Mouse (Mus musculus) CH12.LX (cell line): ENCODE measurements around the gene Smtnl2. TPM values are rescaled to one million over a fixed set of nuclear protein-coding genes. Genes with fewer than 3 reads are reported as not detected.

ENCODE experiments used
- DNase-seq: peaks from one replicate; pipeline ENCODE4 v3.0.0-alpha.2; 2013; ENCODE audit errors: extremely low read depth
- H3K27ac ChIP-seq: 2 replicates; pipeline ENCODE4 v1.5.1; 2012; ENCODE audit warnings: low read depth, mild to moderate bottlenecking, control low read depth, moderate library complexity; ENCODE audit not compliant: insufficient read depth
- H3K27me3 ChIP-seq: replicated peaks from 2 replicates; pipeline ENCODE3; 2012; ENCODE audit warnings: inconsistent platforms
- H3K36me3 ChIP-seq, 2 experiments: replicated peaks in 1 of 2; 2 replicates each; pipeline versions ENCODE3 to v1.6.1; 2012; ENCODE audit warnings: inconsistent platforms in 1 of 2, low read length in 1 of 2, mild to moderate bottlenecking in 1 of 2, mixed read lengths in 1 of 2, moderate library complexity in 1 of 2; ENCODE audit not compliant: control insufficient read depth in 1 of 2, insufficient read depth in 1 of 2
- H3K4me1 ChIP-seq, 2 experiments: 2 replicates each; pipeline ENCODE4 v1.6.1; 2012; ENCODE audit warnings: inconsistent platforms in 1 of 2, moderate library complexity in 1 of 2; ENCODE audit not compliant: insufficient read depth in 2 of 2, control insufficient read depth in 1 of 2
- H3K4me2 ChIP-seq: 2 replicates; pipeline ENCODE4 v1.6.1; 2012; ENCODE audit warnings: low read depth, mild to moderate bottlenecking, control low read depth; ENCODE audit not compliant: poor library complexity, insufficient read depth, severe bottlenecking
- H3K4me3 ChIP-seq, 3 experiments: fragments of 150-350 bp in 1 of 3; sonication (generic) in 1 of 3; replicated peaks in 1 of 3; 2 replicates each; pipeline versions ENCODE3 to v1.5.1; 2011 to 2012; ENCODE audit warnings: low read depth in 2 of 3, low read length in 2 of 3, mild to moderate bottlenecking in 2 of 3, moderate library complexity in 2 of 3, control low read depth in 1 of 3, improper control_type of control experiment in 1 of 3, inconsistent platforms in 1 of 3, mixed read lengths in 1 of 3; ENCODE audit not compliant: poor library complexity in 1 of 3
- H3K79me2 ChIP-seq: replicated peaks from 2 replicates; pipeline ENCODE4 v1.6.1; 2012; ENCODE audit warnings: mild to moderate bottlenecking, moderate library complexity; ENCODE audit not compliant: control insufficient read depth, poor library complexity, insufficient read depth, severe bottlenecking; ENCODE audit errors: extremely low read depth
- H3K9ac ChIP-seq: 2 replicates; pipeline ENCODE4 v1.6.1; 2012; ENCODE audit warnings: low read depth, mild to moderate bottlenecking, control low read depth, moderate library complexity; ENCODE audit not compliant: insufficient read depth
- H3K9me3 ChIP-seq: replicated peaks from 2 replicates; pipeline ENCODE3; 2012; ENCODE audit warnings: low read length, inconsistent platforms, mixed read lengths
- BHLHE40 ChIP-seq: IDR thresholded peaks from 2 replicates; pipeline ENCODE4 v1.6.1; 2011; ENCODE audit warnings: mild to moderate bottlenecking, low read depth, low read length, improper control_type of control experiment
- CHD2 ChIP-seq: IDR thresholded peaks from 2 replicates; pipeline ENCODE4 v1.6.1; 2011; ENCODE audit warnings: low read length, improper control_type of control experiment
- CTCF ChIP-seq, 2 experiments: IDR thresholded peaks in 1 of 2; conservative IDR thresholded peaks in 1 of 2; 2 replicates each; pipeline ENCODE4 v1.5.1; 2011 to 2012; ENCODE audit warnings: low read depth in 2 of 2, low read length in 2 of 2, improper control_type of control experiment in 1 of 2, inconsistent platforms in 1 of 2, mild to moderate bottlenecking in 1 of 2, moderate library complexity in 1 of 2
- E2F4 ChIP-seq: IDR thresholded peaks from 2 replicates; pipeline ENCODE4 v1.6.1; 2011; ENCODE audit warnings: low read depth, low read length, improper control_type of control experiment; ENCODE audit not compliant: insufficient replicate concordance
- ELF1 ChIP-seq: IDR thresholded peaks from 2 replicates; pipeline ENCODE4 v1.6.1; 2014; ENCODE audit warnings: low read depth, mild to moderate bottlenecking, inconsistent platforms, low read length, improper control_type of control experiment
- EP300 ChIP-seq: IDR thresholded peaks from 2 replicates; pipeline ENCODE4 v1.6.1; 2011; ENCODE audit warnings: low read length, improper control_type of control experiment
- GABPA ChIP-seq: IDR thresholded peaks from 2 replicates; pipeline ENCODE4 v1.6.1; 2012; ENCODE audit warnings: low read depth, low read length, improper control_type of control experiment, inconsistent platforms; ENCODE audit not compliant: insufficient replicate concordance
- IRF4 ChIP-seq: IDR thresholded peaks from 2 replicates; pipeline ENCODE4 v1.6.1; 2014; ENCODE audit warnings: low read depth, mild to moderate bottlenecking, inconsistent platforms, low read length, improper control_type of control experiment
- JUND ChIP-seq: conservative IDR thresholded peaks from 2 replicates; pipeline ENCODE4 v1.6.1; 2011; ENCODE audit warnings: low read depth, low read length, improper control_type of control experiment
- KAT2A ChIP-seq: IDR thresholded peaks from 2 replicates; pipeline ENCODE4 v1.6.1; 2012; ENCODE audit warnings: low read length, improper control_type of control experiment, inconsistent platforms; ENCODE audit not compliant: insufficient replicate concordance
- MEF2A ChIP-seq: IDR thresholded peaks from 2 replicates; pipeline ENCODE4 v1.6.1; 2014; ENCODE audit warnings: low read depth, mild to moderate bottlenecking, inconsistent platforms, low read length, improper control_type of control experiment, borderline replicate concordance
- NELFE ChIP-seq: IDR thresholded peaks from 2 replicates; pipeline ENCODE4 v1.6.1; 2011; ENCODE audit warnings: low read depth, low read length, improper control_type of control experiment
- RAD21 ChIP-seq: IDR thresholded peaks from 2 replicates; pipeline ENCODE4 v1.6.1; 2011; ENCODE audit warnings: low read depth, mild to moderate bottlenecking, low read length, improper control_type of control experiment, moderate library complexity
- SIN3A ChIP-seq: IDR thresholded peaks from 2 replicates; pipeline ENCODE4 v1.6.1; 2012; ENCODE audit warnings: low read length, improper control_type of control experiment, inconsistent platforms
- SMC3 ChIP-seq: IDR thresholded peaks from 2 replicates; pipeline ENCODE4 v1.6.1; 2011; ENCODE audit warnings: low read depth, low read length, improper control_type of control experiment
- TBP ChIP-seq: conservative IDR thresholded peaks from 2 replicates; pipeline ENCODE4 v1.6.1; 2011; ENCODE audit warnings: low read depth, low read length, improper control_type of control experiment
- TCF12 ChIP-seq: IDR thresholded peaks from 2 replicates; pipeline ENCODE4 v1.6.1; 2014; ENCODE audit warnings: low read depth, mild to moderate bottlenecking, inconsistent platforms, low read length, improper control_type of control experiment
- USF1 ChIP-seq: IDR thresholded peaks from 2 replicates; pipeline ENCODE4 v1.6.1; 2014; ENCODE audit warnings: low read depth, mild to moderate bottlenecking, inconsistent platforms, low read length, improper control_type of control experiment
- ZC3H11A ChIP-seq: IDR thresholded peaks from 2 replicates; pipeline ENCODE4 v1.6.1; 2012; ENCODE audit warnings: low read depth, mild to moderate bottlenecking, inconsistent platforms, low read length, improper control_type of control experiment
- ZKSCAN1 ChIP-seq: IDR thresholded peaks from 2 replicates; pipeline ENCODE4 v1.6.1; 2012; ENCODE audit warnings: low read depth, inconsistent platforms, low read length, improper control_type of control experiment, borderline replicate concordance
- dilution Hi-C: fragments of 300-500 bp; cut with MboI; formaldehyde crosslinking; loops from 2 replicates; pipeline ENCODE4 v1.14.3; 2020; ENCODE audit warnings: low sequenced_read_pairs; ENCODE audit not compliant: extremely low pct_unique_long_range_greater_than_20kb, extremely low pct_ligation_motif_present
- in situ Hi-C: fragments of 300-500 bp; cut with MboI; formaldehyde crosslinking; loops from 3 replicates; pipeline ENCODE4 v1.14.3; 2019; ENCODE audit warnings: low sequenced_read_pairs, low pct_ligation_motif_present, low pct_unique_long_range_greater_than_20kb, mixed read lengths
- polyA plus RNA-seq: library from polyadenylated mRNA; unstranded; fragments of >175 nt; gene quantifications from 2 replicates; pipeline ENCODE4 v1.2.1, GENCODE M21; 2012; ENCODE audit warnings: low read depth; ENCODE audit not compliant: insufficient read length
- total RNA-seq, 2 experiments: library from RNA; depleted of rRNA; stranded (reverse); fragments of 300-350 nt in 1 of 2; fragments of >200 nt in 1 of 2; gene quantifications; 2 replicates each; pipeline ENCODE4 v1.2.3; 2012 to 2014

Smtnl2 gene
- total RNA-seq (2012; rRNA removed) (0.25 and 0.47 TPM in 2 replicates), total RNA-seq (2014; rRNA removed) (0.26 and 0.47 TPM in 2 replicates), polyA plus RNA-seq (0.10 TPM in 1 of 2 replicates, not detected in the other)

- H3K4me3 ChIP-seq: peak within 1 kb of the TSS in 2 of 3 experiments; percentile 20 to 45
- H3K36me3 ChIP-seq: no peaks in the 10 kb centered on the region
- no peaks in the 10 kb centered on the region for H3K79me2 ChIP-seq
- DNase-seq: peak; percentile 20
- TF ChIP-seq CHD2 (no peak), IRF4 (no peak), ZKSCAN1 (no peak), RAD21 (peak; percentile 29; the same call in 1 of the 2 replicates), E2F4 (no peak)
- no peak within 1 kb of the TSS for H3K27ac ChIP-seq
- in situ Hi-C loops (no loop called here), dilution Hi-C loops (no loop called here)
- H3K9ac ChIP-seq: no peak within 1 kb of the TSS
- peaks cover 91% of the 10 kb centered on the region for H3K27me3 ChIP-seq
- H3K9me3 ChIP-seq: peaks cover 3% of the 10 kb centered on the region
- H3K4me2 ChIP-seq: peak within 1 kb of the TSS; percentile 33
- H3K4me1 ChIP-seq: peaks cover 3 to 5% of the 10 kb centered on the region in 2 experiments; a peak in 3 of 4 replicates
Observed at GRCm38 (mm10) chr11:72411093-72411921, at the start of gene Smtnl2. TSS of gene Smtnl2 (minus strand) at chr11:72411713.

GRCm38 (mm10) chr11:72458502-72458901 lies 47.0 kb upstream of the Smtnl2 start:
- peaks cover 0 to 2% of the 10 kb centered on the region in 2 experiments for H3K36me3 ChIP-seq
- no peak overlapping the region for H3K4me2 ChIP-seq
- no peaks in the 10 kb centered on the region for H3K79me2 ChIP-seq
- in situ Hi-C loops: loop anchor here (5.0 kb wide), 1 partner anchor 79 kb away; no protein-coding TSS in a partner anchor
- peaks cover 13 to 44% of the 10 kb centered on the region in 2 experiments for H3K4me1 ChIP-seq
- dilution Hi-C loops: no loop called here
- TF ChIP-seq TBP (no peak), CTCF (conservative IDR thresholded peaks at IDR 0.05 in 1 of 2, IDR thresholded peaks at IDR 0.05 in 1 of 2; ENCODE audit: low read depth in 2 of 2, low read length in 2 of 2) (no peak), MEF2A (no peak), RAD21 (no peak), SIN3A (no peak), EP300 (no peak), BHLHE40 (no peak), GABPA (no peak), ZC3H11A (no peak), TCF12 (no peak), SMC3 (no peak), USF1 (no peak), JUND (no peak), NELFE (no peak), ELF1 (no peak), KAT2A (no peak)
- H3K4me3 ChIP-seq: no peak overlapping the region
- H3K27me3 ChIP-seq: no peaks in the 10 kb centered on the region
- no peak for DNase-seq
- no peaks in the 10 kb centered on the region for H3K9me3 ChIP-seq
- H3K27ac ChIP-seq: no peak overlapping the region
- no peak overlapping the region for H3K9ac ChIP-seq
